Mouse (Mus musculus) cortical plate, adult 2 months (tissue): ENCODE measurements around the gene Supt16.

ENCODE experiments used
- CTCF ChIP-seq: fragments of 200-500 bp; IDR thresholded peaks from 2 replicates; pipeline ENCODE4 v1.5.1; 2011; ENCODE audit warnings: mild to moderate bottlenecking, control low read depth, low read length; ENCODE audit not compliant: insufficient read depth; ENCODE audit errors: extremely low read depth
- POLR2A ChIP-seq: fragments of 200-500 bp; IDR thresholded peaks from 2 replicates; pipeline ENCODE4 v1.6.1; 2011; ENCODE audit warnings: mild to moderate bottlenecking, low read length, control low read depth; ENCODE audit not compliant: insufficient read depth; ENCODE audit errors: extremely low read depth

DNA sequence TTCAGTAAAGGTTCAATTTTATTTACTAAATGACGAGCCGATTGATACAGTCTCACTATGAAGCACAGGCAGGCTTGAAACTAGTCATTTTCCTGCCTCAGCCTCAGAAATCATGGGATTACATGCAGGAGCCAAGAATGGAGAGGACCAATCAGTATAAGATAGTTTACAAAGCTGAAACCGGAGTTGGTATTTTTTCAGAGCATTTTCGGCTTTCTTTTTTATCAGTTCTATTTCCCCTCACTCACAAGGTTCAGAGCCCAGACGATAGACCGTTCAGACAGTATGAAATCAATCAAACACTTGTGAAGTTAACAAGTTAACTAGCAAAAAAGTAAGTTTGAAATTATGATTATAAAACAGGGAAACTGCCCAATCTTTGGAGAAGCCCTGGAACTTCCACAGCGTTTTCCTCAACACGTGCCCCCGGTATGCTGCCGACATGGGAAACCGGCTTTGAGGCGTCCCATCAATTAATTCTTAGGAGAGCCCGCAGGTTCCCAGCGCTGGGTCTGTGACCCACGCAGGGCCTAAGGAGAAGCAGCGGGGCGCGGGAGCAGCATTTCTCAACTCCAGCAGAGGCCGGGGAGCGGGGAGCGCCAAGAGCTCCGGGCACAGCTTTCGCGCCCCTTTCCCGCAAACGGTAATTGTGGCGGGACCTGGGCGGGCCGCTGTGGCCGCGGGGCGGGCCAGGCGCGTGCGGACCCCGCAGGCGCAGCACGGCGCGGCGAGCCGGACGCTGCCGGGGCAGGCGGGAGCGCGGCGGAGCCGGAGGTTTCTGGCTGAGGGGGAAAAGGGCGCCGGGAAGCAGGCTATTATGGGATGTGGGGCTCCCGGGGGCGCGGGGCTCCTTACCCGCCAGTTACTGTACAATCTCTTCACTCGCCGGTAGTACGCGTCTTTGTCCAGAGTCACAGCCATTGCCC, 723 bp downstream of the Supt16 start:
- TF ChIP-seq CTCF, result no peak
- no peak for TF ChIP-seq POLR2A
